Mouse (Mus musculus): Measurements from ENCODE around the gene Shisal2b.
"Not testable (repeated sequence)": the region's sequence is repeated elsewhere in the genome, so short reads cannot be mapped to it uniquely, and the experiment has no call there.

The Shisal2b gene

DNA sequence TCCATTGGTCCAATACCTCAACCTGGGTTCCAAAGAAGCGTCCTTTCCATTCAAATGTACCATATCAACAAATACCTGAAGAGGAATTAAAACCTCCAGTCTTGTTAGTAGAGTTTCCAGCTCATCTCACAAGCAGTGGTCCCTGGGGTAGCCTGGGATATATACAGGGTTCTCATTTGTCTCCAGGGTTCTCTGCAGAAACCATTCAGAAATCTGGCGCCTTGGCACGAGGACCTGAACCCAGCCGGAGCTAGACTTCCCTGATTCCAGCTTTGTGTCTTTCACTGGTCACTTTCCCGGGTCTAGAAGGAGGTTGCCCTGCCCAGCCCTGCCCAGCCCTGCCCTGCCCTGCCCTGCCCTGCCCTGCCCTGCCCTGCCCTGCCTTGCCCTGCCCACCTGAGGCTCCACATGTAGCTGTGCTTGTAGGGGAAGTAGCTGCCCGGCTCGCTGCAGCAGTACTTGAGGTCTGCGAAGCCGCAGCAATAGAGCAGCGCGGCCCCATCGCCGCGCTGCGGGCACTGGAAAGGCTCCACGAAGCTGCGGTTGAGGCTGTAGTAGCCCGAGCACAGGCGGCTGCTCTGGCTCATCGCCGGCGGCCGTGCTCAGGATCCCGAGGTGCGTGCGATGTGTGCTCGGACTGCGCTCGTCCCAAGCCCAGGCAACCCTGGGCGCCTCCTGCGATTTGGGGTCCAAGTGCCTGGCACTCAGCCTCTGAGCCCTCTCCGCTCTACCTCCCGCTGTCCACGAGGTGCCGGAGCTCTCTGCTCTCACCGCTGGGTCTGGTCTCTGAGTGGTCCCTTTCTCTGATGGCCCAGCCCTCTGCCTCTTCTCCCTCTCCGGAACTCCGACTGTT lies at the start of gene Shisal2b:
Gene Shisal2b, minus strand, starts transcription at position 767 of the 853 bp plus-strand sequence.
- no peak for DNase-seq (ENCODE audit: low read depth, low spot score)

- DNase-seq (ENCODE audit: low read depth, low spot score) = not testable (repeated sequence)
Measured at GRCm38 (mm10) chr13:104911626-104912025, 47.9 kb upstream of the Shisal2b start.

DNA sequence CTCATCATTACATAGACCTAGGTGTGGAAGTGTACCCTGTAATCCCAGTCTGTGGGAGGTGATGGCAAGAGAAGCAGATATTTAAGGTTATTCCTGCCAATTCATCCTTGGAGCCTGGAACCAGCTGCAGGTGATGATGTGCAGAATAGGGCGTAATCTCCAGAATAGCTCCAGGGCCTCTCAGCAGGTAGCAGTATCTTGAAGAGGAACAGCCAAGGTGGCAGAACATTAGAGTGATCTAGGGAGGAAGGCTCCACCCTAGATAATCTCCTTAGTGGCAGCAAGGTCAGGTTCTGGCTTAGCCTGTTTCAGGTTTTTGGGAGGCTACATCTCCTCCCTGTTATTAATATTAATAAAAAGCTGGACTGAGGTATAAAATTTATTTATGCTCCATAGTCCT lies 47.3 kb upstream of the Shisal2b start:
- DNase-seq (ENCODE audit: low read depth, low spot score) = not testable (repeated sequence)

DNA sequence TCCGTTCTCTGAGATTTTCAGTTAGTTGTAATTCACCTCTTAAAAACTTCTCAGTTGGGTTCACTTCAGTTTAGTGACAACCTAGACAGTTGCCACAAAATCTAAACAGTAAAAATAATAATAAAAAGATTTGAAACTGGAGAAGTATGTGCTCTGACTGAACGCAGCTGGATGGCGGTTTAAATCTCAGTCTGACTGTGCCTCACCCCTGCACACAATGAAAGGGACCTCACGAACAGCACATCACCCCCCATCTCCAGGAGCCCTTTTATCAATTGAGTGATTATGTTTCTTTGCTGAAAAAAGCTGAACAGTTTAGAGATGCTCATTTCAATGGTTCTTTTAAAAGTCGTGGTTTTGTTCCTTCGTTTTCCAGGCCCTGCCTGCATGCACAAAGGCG lies 45.0 kb upstream of the Shisal2b start:
- DNase-seq (ENCODE audit: low read depth, low spot score) = no peak

GRCm38 (mm10) chr13:104894771-104895170 lies 31.1 kb upstream of the Shisal2b start:
- DNase-seq (ENCODE audit: low read depth, low spot score) = no peak

GRCm38 (mm10) chr13:104892337-104892736 lies 28.6 kb upstream of the Shisal2b start:
- DNase-seq (ENCODE audit: low read depth, low spot score) = no peak

DNA sequence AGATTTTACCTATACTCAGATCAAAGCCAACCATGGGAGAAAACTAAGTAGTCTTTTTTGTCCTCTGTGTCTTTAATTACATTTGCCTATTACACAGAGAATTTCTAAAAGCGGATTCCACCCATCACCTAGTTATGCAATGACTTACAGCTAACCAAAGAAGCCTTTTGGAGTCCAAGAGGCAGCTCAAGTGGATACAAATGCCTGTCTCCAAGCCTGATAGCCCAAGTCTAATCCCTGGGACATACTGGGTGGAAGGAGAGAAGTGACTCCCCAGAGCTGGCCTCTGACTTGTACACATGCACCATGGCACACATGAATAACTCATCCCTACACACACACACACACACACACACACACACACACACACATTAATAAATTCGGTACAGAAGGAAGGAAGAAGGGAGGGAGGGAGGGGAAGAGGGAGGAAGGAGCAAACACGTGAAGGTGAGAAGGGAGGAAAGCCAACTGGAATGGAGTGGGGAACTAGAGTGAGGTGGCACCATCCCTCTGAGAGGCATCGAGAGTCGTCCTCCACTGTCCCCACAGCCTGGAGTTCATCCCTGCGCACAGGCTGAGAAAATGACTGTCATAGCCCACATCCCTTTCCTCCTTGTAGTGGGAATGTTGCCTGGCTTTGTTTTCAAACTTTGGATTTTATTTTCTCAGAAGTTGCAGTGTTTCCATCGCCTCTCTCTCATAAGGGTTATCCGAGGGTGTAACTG lies 22.8 kb upstream of the Shisal2b start:
- no peak for DNase-seq (ENCODE audit: low read depth, low spot score)

DNA sequence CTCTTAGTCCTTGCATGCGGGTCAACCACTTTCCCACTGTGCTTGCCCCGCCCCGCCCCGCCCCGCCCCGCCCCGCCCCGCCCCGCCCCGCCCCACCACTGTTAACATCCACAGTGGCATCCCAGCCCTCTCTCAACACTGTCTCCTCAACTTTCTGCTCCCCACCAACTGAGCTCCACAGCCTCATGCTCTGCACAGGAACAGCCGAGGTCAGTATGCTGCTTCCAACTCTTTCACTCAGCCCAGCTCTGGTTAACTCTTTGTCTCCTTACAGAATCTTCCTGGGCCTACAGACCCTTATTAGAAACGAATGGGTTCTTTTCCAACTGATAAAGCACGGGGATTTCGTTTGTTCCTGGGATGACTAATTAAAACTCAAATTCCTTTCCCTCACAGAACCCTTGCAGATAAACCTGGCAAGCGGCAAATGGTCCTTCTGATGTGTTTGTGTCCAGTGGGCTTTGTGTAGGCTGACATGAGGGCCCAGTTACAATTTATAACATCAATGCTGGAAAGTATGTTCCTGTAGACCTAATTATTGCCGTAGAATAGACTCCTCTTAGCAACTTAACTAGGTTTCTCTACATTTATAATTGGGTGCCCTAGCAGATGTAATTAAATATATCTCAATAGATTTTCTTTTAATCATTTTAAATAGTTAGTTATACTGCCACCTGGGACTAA lies 20.0 kb upstream of the Shisal2b start:
- DNase-seq (ENCODE audit: low read depth, low spot score) = no peak

DNA sequence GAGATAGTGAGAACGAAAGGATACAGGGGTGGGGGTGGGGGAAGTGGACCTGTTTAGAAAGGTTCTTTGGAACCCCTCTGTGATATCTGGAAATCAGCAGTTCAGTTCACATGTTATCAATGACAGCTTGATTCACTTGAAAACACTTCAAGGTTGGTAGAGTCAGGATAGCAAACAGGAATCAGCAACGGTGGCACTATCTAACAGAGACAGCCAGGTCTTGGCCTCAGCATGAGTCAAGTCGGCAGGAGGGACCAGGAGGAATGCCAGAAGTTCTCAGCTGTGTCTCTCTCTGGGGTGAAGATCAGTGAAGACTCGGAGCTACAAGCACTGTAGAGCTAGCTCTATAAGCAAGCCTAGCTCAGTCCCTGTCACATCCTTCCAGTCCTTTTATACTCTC lies 14.8 kb upstream of the Shisal2b start:
- no peak for DNase-seq (ENCODE audit: low read depth, low spot score)

DNA sequence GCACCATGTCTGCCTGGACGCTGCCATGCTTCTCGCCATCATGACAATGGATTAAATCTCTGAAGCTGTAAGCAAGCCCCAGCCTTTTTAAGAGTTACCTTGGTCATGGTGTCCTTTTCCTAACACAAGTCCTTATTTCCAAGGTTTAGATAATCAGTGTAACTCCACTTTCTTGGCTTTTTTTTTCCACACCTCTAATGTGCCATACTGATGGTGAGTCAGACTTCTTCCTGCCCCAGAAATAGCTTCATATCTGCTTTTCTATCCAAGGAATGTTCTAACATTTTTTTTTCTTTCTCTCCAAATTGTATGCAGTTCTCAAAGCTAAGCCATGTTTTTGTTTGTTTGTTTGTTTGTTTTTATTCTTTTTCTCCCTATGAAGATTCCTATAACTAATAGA lies 6.2 kb upstream of the Shisal2b start:
- DNase-seq (ENCODE audit: low read depth, low spot score) = no peak

DNA sequence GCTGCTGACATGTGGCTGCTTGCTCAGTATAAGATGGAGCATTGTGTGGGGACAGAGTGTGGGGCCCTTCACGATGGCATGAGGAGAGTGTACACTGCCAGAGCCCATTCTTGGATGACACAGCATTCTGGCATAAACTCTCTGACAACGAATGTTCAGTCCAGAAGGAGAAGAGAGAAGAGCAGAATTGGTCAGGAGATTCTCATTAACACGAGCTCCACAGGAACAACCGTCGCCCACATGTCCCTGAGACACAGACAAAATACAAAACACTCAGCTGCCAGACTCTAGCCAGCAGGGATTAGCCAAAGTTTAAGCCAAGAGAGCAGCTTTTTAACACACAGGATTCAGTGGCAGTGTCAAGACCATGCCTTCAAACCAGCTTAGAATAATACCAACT lies 3.0 kb upstream of the Shisal2b start:
- no peak for DNase-seq (ENCODE audit: low read depth, low spot score)

GRCm38 (mm10) chr13:104853645-104854044 lies 10.0 kb downstream of the Shisal2b start:
- no peak for DNase-seq (ENCODE audit: low read depth, low spot score)

- DNase-seq (ENCODE audit: low read depth, low spot score) = no peak
Measured at GRCm38 (mm10) chr13:104843295-104844089, 20.2 kb downstream of the Shisal2b start.

GRCm38 (mm10) chr13:104841937-104842336 lies 21.8 kb downstream of the Shisal2b start:
- DNase-seq (ENCODE audit: low read depth, low spot score) = no peak

GRCm38 (mm10) chr13:104837628-104838027 lies 26.1 kb downstream of the Shisal2b start:
- DNase-seq (ENCODE audit: low read depth, low spot score) = no peak

- no peak for DNase-seq (ENCODE audit: low read depth, low spot score)
Measured at GRCm38 (mm10) chr13:104832811-104833210, 30.9 kb downstream of the Shisal2b start.

- no peak for DNase-seq (ENCODE audit: low read depth, low spot score)
Measured at GRCm38 (mm10) chr13:104825470-104825869, 38.2 kb downstream of the Shisal2b start.

- no peak for DNase-seq (ENCODE audit: low read depth, low spot score)
Measured at GRCm38 (mm10) chr13:104822411-104822838, 41.3 kb downstream of the Shisal2b start.

DNA sequence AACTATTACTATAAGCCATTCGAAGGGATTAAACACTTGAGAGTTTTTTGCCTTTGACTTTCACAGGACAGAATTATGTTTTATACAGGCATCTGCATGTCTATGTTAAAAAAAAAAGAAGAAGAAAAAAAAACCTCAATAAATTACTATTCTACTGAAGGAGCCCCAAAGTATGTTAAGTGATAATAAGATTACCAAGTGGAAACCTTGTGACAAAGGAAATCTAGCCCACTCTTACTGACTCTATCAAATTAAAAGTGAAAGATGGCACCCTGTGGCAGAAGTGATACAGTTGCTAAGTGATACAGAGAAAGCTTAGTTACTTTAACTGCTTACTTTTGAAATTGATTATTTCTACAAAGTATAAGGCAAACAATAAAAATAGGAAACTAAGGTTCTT lies 41.8 kb downstream of the Shisal2b start:
- DNase-seq (ENCODE audit: low read depth, low spot score) = no peak

GRCm38 (mm10) chr13:104821192-104821591 lies 42.5 kb downstream of the Shisal2b start:
- DNase-seq (ENCODE audit: low read depth, low spot score) = no peak

- DNase-seq (ENCODE audit: low read depth, low spot score) = no peak
Measured at GRCm38 (mm10) chr13:104817696-104818095, 46.0 kb downstream of the Shisal2b start.

Data from brain, embryonic 18.5 days (tissue).